Mouse (Mus musculus) spleen, postnatal 36 days (tissue): ENCODE data around the gene Tec.

ENCODE experiments used
- DNase-seq, 2 experiments: peaks; one replicate each; pipeline ENCODE4 v3.0.0; 2022; ENCODE audit warnings: low spot score in 2 of 2, mixed read lengths in 1 of 2

Tec gene

DNA sequence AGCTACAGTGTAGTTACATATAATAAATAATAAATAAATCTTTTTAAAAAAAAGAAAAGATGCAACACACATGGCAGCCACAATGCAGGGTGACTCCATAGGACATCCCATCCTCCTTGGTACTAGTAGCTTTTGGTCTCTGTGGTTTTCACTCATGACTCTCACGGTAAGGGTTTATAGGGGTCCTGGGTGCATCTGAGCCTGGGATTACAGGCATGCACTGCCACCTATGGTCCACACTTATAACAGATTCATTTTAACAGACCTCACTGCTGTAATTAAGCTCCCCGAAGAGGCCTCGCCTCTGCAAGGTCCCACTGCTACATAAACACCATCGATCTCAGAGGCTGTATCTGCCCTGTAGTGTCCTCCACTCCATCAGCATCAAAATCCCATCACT lies 82.8 kb downstream of the Tec start:
- no peak for DNase-seq

- no peak for DNase-seq
Measured at GRCm38 (mm10) chr5:72784719-72785118, 83.6 kb downstream of the Tec start.

DNA sequence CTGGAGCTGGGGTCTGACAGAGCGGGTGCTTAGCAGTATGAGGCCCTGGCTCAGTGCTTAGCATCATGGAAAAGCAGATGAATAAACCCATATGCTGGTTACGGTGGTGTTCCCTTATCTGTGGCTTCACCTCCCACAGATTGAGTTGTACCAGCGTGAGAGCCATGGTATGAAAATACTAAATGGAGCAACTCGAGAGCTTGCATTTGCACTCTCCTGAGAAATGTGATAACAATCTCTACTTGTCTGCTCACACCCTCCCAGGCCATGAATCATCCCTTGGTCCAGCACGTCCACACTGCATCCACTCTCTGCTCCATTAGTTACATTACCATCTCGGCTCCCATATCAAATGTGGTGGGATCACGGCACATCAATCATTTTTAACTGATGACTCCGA lies 84.3 kb downstream of the Tec start:
- DNase-seq: no peak

GRCm38 (mm10) chr5:72783123-72783522 lies 85.2 kb downstream of the Tec start:
- no peak for DNase-seq

DNA sequence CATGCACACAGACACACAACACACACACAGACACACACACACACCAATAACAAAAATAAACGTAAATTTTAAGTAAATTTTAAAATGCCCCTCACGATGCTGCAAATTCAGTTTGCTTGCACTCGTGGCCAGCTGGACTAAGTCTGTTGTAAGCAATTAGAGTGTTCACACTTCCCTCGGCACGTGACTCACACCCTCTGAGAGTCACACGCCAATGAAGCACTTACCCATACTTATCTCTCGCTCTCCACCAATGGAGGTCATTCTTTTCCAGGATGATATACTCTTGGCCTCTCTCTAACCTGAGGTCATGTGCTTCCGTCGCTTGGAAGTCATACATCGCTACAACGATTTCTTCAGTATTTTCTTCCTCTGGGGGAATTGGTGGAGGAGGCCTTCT lies 86.5 kb downstream of the Tec start:
- no peak for DNase-seq

DNA sequence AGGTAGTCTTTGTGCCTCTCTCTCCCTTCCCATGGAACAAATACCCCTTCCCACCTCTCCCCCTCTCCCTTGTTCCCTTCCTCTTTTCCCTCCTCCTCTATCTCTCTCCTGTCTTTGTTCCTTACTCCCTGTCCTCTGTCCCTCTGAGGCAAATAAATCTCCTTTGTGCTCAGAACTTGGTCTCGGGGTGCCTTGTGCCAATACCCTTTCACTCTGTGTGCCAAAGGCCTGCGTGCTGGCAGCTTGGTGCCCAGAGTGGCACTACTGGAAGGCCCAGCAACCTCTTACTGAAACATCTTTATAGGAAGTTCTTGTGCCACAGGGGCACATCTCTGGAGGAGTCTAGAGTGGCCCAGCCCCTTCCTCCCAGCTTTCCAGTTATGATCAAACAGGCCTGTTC lies 91.7 kb downstream of the Tec start:
- DNase-seq: no peak

- no peak for DNase-seq
Measured at GRCm38 (mm10) chr5:72776127-72776526, 92.2 kb downstream of the Tec start.

DNA sequence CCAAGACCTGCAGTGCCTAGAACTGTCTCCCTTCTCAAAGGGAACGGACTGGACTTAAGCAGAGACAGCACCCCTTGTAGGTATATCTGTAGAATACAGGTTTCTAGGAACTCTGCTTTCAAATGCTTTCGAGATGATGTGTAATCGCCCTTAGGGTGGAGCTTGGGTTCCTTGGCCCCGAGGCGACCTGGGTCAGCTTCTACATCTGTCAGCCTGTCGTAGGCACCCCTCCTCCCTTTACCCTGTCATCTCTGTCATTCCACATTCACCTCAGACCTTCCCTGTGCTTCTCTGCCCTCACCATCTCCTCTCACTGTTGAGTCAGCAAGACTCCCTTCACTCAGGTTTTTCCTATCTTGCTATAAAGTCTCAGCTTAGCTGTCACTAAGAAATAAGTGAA lies 98.4 kb downstream of the Tec start:
- DNase-seq: no peak

- peak; percentile 48 to 54 for DNase-seq
Measured at GRCm38 (mm10) chr5:72763546-72763945, 104.7 kb downstream of the Tec start.

DNA sequence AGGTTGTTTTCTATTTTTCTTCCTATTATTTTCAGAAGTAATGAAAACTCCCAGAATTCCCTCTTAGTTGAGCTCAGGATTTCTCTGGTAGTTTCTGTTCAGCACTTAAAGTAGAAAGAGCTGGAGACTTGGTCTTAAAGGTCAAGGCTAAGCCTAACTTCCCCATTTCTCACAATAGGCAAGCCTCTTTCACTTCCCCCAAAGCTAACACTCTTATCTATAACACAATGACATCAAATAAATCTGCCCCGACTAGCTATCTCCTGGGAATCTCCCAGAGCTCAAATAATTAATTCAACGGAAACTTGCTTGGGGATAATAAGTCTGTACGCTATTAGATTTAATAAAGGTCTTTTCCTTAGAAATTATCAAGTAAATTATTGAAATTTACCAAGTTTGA lies 105.3 kb downstream of the Tec start:
- DNase-seq: peak; percentile 38 to 62

DNA sequence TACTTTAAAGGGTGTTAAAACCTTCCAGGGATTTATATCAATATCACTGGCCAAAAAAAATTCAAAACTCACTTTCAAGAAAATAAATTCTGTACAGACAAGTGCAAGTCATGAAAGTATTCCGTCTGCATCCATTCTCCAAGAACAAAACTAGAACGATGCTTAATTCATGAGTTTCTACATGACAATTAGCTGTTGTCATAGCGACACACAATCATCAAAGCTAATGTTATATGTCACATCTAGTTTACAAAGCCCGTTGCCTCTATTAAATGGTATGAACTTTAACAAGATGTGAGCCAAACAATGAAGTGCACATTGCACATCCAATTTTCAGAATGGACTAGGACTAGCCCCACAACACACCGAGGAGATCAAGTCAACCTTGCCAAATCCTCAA lies 106.5 kb downstream of the Tec start:
- DNase-seq: no peak

GRCm38 (mm10) chr5:72761237-72761636 lies 107.0 kb downstream of the Tec start:
- DNase-seq: peak; percentile 67 to 71

DNA sequence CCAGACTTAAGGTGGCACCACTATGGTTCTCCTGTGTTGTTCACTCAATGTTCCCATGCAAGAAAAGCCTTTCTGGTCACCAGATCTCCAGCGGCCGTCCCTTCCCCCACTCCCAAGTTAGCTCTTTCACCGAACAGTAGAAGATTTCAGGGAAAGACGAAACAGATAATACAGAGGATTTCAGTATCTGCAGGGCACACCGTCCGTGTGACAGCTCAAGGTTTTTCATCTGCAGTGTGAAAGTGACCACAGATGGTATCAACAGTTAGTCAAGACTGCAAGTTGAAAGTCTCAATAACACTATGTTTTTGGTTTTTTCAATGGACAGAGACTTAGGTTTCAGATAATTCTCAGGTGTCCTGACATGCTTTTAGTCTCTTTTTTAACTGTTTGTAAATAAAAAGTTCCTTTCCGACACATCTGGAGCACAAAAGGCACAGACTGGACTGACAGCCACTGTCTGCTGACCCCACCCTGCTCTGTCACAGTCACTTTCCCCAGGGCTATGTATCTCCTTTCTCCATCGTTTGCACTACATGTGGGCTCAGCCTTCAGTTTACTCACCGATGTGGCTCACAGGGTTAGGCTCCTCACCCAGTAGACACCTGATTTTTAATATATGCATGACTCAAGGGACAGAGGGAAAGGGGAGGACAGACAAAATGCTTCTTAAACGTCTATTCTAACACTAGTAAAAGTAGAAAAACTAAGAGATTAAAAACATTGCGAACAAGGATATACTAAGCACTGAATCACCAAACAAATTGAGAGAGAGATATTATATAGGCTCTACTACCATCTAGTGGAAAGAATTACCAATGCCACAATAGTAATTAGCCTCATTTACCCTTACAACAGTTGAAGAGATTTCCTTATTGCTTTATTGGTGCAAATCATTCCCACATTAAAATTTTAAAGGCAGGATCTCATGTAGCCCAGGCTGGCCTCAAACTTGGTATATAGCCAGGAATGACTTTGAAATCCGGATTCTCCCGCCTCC lies 109.1 kb downstream of the Tec start:
- DNase-seq: no peak

DNA sequence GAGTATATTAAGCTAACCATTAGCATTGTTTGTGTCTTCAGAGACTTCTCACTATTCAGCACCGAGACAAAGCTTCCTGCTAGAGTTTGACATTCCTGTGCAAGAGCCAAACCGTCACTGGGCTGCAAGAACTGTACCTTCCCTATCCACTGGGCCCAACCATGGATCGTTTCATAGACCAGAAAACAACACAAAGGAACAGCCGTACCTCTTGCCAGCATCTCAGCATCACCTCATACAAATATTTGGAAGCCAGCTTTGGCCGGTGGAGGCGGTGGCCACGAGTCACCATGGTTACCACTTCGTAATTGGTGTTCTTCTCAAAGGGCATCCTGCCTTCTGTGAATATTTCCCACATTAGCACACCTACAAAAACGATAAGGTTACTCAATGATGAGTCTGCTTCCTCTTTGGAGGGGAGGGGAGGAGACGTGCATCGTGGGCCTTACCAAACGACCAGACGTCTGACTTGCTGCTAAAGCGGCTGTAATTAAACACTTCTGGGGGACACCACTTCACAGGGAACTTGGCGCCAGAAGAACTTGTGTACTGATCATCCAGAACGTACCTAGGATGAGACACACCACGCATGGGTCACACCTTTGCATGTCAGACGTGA lies 111.0 kb downstream of the Tec start:
- DNase-seq: no peak

- no peak for DNase-seq
Measured at GRCm38 (mm10) chr5:72755941-72756340, 112.3 kb downstream of the Tec start.

- DNase-seq: no peak
Measured at GRCm38 (mm10) chr5:72755035-72755434, 113.2 kb downstream of the Tec start.

DNA sequence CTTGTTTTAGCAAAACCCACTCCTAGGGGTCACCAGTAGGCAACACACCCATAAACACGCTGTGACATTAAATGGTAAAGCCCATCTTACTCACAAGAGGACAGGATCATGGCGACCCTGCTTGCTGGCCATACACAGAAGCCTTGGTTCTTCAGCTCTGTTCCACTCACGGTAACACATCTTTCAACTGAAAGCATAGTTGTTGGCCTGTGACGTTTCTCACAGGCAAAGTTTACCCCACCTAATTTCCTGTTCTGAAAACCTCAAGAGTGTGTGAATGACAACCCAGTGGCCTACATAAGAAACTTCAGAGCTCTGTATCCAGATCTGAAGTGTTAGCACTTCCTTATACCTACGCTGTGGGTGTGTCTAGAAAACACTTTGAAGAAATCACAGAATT lies 115.7 kb downstream of the Tec start, which contains the start of gene Txk:
Txk (minus strand) TSS at position 193 of the 400 bp plus-strand sequence.
- peak; percentile 64 to 65 for DNase-seq

- no peak for DNase-seq
Measured at GRCm38 (mm10) chr5:72751056-72751758, 117.1 kb downstream of the Tec start.

- DNase-seq: no peak
Measured at GRCm38 (mm10) chr5:72750226-72750625, 118.1 kb downstream of the Tec start.

DNA sequence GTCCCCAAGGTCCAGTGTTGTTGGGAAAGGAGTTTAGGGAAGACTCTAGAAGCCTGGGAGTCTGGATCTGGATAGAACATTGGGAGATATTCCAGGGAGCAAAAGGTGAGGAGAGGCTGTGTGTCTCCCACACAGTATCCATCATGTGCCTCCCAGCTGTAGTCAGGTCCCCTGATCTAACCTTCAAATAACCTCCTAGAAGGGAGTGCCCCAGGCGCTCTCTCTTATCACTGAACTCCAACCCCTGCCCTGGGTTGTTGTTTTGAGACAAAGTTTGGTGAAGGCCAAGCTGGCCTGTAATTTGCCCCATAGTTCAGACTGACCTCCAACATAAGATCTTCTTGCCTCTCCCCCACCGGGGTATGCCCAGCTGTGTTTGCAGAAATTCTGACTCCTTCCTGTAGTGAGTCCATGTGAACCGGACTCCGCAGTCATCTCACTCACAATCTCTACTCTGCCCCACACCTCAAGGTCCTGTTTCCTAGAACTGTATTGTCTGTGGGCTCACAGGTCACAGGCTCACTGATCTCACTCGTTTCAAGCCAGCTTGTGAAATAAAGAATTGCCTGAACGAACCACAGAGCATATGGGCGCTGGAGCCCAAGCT lies 119.5 kb downstream of the Tec start:
- no peak for DNase-seq

DNA sequence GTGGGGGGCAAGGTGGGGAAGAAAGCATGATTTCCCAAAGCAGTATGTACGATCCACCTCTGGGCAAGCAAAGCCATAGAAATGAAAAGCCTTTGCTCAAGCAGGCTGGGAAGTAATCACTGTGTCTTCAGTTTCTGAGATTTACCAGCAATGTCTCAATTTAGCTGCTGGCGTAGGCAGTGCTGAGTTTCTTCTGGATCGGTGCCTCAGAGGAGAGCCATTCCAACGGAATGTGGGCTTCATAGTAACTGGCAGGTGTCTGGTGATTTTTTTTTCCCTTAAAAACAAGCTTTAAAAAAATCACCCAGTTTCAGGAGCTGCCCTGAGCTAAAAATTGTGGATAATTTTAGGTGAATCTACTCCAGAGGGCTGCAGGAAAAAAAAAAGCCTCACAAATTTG lies 120.9 kb downstream of the Tec start:
- DNase-seq: no peak

- no peak for DNase-seq
Measured at GRCm38 (mm10) chr5:72746461-72746860, 121.8 kb downstream of the Tec start.
